Mouse (Mus musculus): ENCODE results near the gene Eif1. TPM values are rescaled to one million over a fixed set of nuclear protein-coding genes. Genes with fewer than 3 reads are reported as not detected.
"Not testable (repeated sequence)": the region's sequence is repeated elsewhere in the genome, so short reads cannot be mapped to it uniquely, and the experiment has no call there.

Eif1 gene
- polyA plus RNA-seq, 1 experiment from 2014 or later = 1,883 TPM

DNA sequence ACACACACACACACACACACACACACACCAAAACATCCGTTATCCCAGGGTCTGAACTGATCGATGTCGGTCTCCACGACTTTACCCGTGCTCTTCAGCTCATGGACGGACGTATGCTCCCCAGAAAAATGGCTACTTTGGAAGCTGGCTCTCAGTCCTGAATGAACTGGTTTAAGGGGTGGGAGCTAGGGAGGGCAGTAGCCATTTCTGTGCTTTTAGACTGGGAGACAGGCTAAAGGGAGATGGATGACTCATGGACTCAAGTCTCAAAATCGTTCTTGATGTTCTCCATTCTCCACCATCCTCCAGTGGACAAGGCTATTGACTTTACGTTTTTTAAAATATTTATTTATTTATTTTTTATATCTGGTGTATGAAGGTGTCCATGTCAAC, 37.1 kb downstream of the Eif1 start:
- Histone ChIP-seq H3K4me2 (peak overlapping the region; percentile 81; the same call in 1 of the 2 replicates), H3K9ac (no peak overlapping the region), H3K36me3 (no peaks in the 10 kb centered on the region), H3K4me3 (replicated peaks) (no peak overlapping the region), H3K4me1 (replicated peaks) (peaks cover 17% of the 10 kb centered on the region), H3K9me3 (replicated peaks) (no peaks in the 10 kb centered on the region), H3K27me3 (peaks cover 89% of the 10 kb centered on the region), H3K27ac (no peak overlapping the region)
- WGBS (ENCODE audit: insufficient replicate concordance) = 29% methylated on average over 9 of the region's 9 CpGs
- DNase-seq = no peak
- ATAC-seq (ENCODE audit: low read depth) = no peak

DNA sequence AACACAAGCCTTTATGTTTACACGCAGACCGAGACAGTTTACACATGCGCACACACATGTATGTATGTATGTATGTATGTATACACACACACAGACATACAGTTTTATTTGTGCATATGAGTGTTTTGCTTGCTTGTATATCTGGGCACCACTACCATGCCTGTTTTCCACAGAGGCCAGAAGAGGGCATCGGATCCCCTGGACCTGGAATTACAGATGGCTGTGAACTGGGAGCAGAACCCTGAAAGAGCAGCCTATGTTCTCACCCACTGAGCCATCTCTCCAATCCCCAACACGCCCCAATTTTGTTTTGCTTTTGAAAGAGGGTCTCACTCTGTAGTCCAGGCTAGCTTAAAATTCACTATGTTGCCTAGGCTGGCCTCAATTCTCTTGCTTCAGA, 37.7 kb downstream of the Eif1 start:
- WGBS (ENCODE audit: insufficient replicate concordance) = 50% methylated on average over 5 of the region's 5 CpGs
- no peak overlapping the region for H3K9ac ChIP-seq
- H3K27me3 ChIP-seq = peaks cover 83% of the 10 kb centered on the region
- no peak overlapping the region for H3K4me3 ChIP-seq (replicated peaks)
- H3K27ac ChIP-seq = no peak overlapping the region
- no peaks in the 10 kb centered on the region for H3K9me3 ChIP-seq (replicated peaks)
- DNase-seq = no peak
- ATAC-seq (ENCODE audit: low read depth) = no peak
- peaks cover 17% of the 10 kb centered on the region for H3K4me1 ChIP-seq (replicated peaks)
- H3K36me3 ChIP-seq = no peaks in the 10 kb centered on the region
- H3K4me2 ChIP-seq = no peak overlapping the region

DNA sequence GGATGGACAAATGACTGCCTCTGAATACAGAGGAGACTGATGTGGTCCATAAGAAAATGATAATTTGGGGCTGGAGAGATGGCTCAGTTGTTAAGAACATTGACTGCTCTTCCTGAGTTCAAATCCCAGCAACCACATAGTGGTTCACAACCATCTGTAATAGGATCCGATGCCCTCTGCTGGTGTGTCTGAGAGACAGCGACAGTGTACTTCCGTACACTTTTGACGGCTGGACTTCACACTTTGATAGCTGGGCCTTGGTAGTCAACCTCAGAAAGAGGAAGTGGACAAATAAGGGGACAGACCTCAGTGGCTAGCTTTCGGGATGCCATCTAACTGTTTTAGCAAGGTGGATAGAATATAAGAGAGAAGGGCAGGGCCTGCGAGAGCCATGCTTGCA, 40.5 kb downstream of the Eif1 start:
- H3K27me3 ChIP-seq = peaks cover 63% of the 10 kb centered on the region
- no peak overlapping the region for H3K9ac ChIP-seq
- no peak overlapping the region for H3K27ac ChIP-seq
- H3K9me3 ChIP-seq (replicated peaks) = no peaks in the 10 kb centered on the region
- H3K4me1 ChIP-seq (replicated peaks) = peaks cover 12% of the 10 kb centered on the region
- H3K4me3 ChIP-seq (replicated peaks) = no peak overlapping the region
- ATAC-seq (ENCODE audit: low read depth) (no peak), DNase-seq (no peak)
- WGBS (ENCODE audit: insufficient replicate concordance) = 35% methylated on average over 6 of the region's 6 CpGs
- no peaks in the 10 kb centered on the region for H3K36me3 ChIP-seq
- H3K4me2 ChIP-seq = no peak overlapping the region

GRCm38 (mm10) chr11:100361059-100361458, 41.4 kb downstream of the Eif1 start:
- H3K36me3 ChIP-seq; H3K4me2 ChIP-seq; H3K9ac ChIP-seq; H3K4me3 ChIP-seq (replicated peaks); H3K27ac ChIP-seq; DNase-seq; H3K9me3 ChIP-seq (replicated peaks); H3K4me1 ChIP-seq (replicated peaks): not testable (repeated sequence)
- peak; percentile 43 for ATAC-seq (ENCODE audit: low read depth)
- H3K27me3 ChIP-seq = peaks cover 54% of the 10 kb centered on the region
- no CpG with 5 or more reads among the region's 13 CpGs for WGBS (ENCODE audit: insufficient replicate concordance)

DNA sequence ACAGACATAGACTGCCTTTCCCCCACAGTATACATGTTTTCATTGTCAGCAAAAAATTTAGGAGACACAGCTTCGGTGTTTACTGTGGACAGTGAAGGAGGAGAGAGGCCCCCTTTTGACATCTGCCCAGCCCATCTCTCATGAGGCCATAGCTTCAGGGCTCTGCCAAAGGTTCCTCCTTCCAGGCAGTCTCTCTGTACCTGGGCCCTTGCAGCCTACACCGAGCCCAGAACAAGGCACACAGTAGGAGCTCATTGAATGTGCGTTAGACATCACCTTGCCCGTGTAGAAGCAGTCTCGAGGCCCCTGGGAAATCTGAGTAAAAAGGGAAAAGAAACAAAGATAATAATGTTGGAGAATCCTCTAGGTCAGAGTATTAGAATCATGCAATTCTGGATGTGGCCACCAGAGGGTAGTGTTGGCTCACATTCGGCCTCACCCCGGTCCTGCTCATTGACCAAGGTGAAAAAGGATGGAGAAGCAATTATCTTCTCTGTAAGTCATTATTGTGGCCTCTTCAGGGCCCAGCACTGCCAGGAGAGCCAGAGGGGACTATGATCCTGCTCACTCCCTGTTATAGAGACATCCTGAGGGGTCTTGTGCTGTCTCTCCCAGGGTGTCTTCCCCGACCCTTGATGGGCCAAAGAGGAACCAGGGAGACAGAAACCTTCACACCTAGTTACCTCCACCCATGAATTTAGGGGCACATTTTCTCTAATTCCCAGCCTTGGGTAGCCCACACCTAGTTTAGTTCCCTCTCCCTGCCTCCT, 42.7 kb downstream of the Eif1 start:
- WGBS (ENCODE audit: insufficient replicate concordance) = 14% methylated on average over 8 of the region's 8 CpGs
- DNase-seq = peak; percentile 37
- no peak overlapping the region for H3K4me2 ChIP-seq
- no peaks in the 10 kb centered on the region for H3K4me1 ChIP-seq (replicated peaks)
- no peak overlapping the region for H3K27ac ChIP-seq
- H3K9ac ChIP-seq = no peak overlapping the region
- no peak; the same call in 1 of the 2 replicates for ATAC-seq (ENCODE audit: low read depth)
- no peaks in the 10 kb centered on the region for H3K36me3 ChIP-seq
- H3K4me3 ChIP-seq (replicated peaks) = no peak overlapping the region
- H3K27me3 ChIP-seq = peaks cover 40% of the 10 kb centered on the region
- no peaks in the 10 kb centered on the region for H3K9me3 ChIP-seq (replicated peaks)

DNA sequence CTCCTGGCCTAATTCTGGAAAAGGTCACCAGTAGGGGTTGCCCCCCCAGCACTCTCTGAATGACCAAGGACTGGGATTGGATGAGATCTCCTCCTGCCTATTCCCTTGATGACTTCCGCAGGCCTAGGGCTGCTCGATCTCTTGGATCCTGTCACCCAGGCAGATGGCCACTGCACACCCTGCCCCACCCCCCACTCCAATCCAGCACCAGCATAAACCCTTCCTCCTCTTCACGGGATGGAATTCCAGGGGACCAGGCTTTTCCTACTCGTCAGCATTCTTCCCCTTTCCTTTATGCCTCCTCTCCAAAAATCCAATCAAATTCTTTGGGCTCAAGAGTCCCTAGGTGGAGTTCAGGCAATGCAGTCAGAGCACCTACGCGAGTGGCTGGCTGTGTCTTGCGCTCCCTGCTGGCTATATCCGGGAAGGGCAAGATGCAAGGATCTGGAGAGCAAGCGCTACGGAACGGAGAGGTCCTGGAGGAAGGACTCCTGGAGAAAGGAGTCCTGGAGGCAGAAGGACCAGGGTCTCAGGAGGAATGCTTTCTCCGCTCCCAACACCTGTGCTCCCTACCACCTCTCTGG, 43.4 kb downstream of the Eif1 start:
- no peak for ATAC-seq (ENCODE audit: low read depth)

GRCm38 (mm10) chr11:100369145-100369544, 49.5 kb downstream of the Eif1 start:
- 60% methylated on average over 7 of the region's 7 CpGs for WGBS (ENCODE audit: insufficient replicate concordance)
- Histone ChIP-seq H3K4me2 (no peak overlapping the region), H3K36me3 (peaks cover 20% of the 10 kb centered on the region), H3K4me3 (replicated peaks) (no peak overlapping the region), H3K27ac (no peak overlapping the region), H3K9ac (no peak overlapping the region), H3K4me1 (replicated peaks) (no peaks in the 10 kb centered on the region), H3K9me3 (replicated peaks) (no peaks in the 10 kb centered on the region), H3K27me3 (peaks cover 2% of the 10 kb centered on the region; the same call in 1 of the 2 replicates)
- DNase-seq (no peak), ATAC-seq (ENCODE audit: low read depth) (no peak)

More for the DNA sequence above, 43.4 kb downstream of the Eif1 start:
- Histone ChIP-seq H3K4me1 (replicated peaks) (no peaks in the 10 kb centered on the region), H3K4me2 (no peak overlapping the region), H3K9ac (no peak overlapping the region), H3K4me3 (replicated peaks) (no peak overlapping the region), H3K27me3 (peaks cover 34% of the 10 kb centered on the region), H3K36me3 (no peaks in the 10 kb centered on the region), H3K27ac (no peak overlapping the region), H3K9me3 (replicated peaks) (no peaks in the 10 kb centered on the region)
- peak; percentile 24 for DNase-seq
- whole genome bisulfite sequencing (ENCODE audit: insufficient replicate concordance) = 15% methylated on average over 12 of the region's 12 CpGs

DNA sequence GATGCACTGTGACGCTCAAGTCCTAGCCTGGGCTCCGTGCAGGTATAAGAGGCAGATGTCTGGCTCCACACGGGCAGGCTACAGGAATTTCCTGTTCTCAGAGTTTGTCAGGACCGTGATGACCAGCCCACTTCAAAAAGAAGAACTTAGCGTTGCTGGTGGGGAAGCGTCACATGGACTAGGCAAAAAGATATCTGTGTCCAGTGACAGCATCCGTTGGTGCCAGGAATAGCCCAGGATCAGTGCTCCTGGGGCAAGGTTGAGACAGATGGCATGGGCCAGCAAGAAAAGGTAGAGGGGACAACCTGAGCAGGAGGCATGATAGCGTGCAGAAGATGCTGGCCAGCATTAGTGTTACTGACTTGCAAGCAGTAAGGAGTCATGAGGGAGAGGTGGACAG, 50.1 kb downstream of the Eif1 start:
- 30% methylated on average over 8 of the region's 8 CpGs for WGBS (ENCODE audit: insufficient replicate concordance)
- Histone ChIP-seq H3K9ac (no peak overlapping the region), H3K27me3 (no peaks in the 10 kb centered on the region), H3K4me3 (replicated peaks) (no peak overlapping the region), H3K4me2 (no peak overlapping the region), H3K36me3 (peaks cover 22% of the 10 kb centered on the region), H3K9me3 (replicated peaks) (no peaks in the 10 kb centered on the region), H3K27ac (no peak overlapping the region), H3K4me1 (replicated peaks) (no peaks in the 10 kb centered on the region)
- no peak for ATAC-seq (ENCODE audit: low read depth)
- no peak for DNase-seq

Other genes with a start within 250 kb of the Eif1 start
- not detected in 2 replicates for gene Krt32, start 231.7 kb upstream of the Eif1 start, polyA plus RNA-seq (2015; fragmentation: Nextera tagmentation; extraction: Ambion mirVana)
- gene Krt35, start 223.6 kb upstream of the Eif1 start, polyA plus RNA-seq (2015; fragmentation: Nextera tagmentation; extraction: Ambion mirVana) = not detected in 2 replicates
- not detected in 2 replicates for gene Krt36, start 214.3 kb upstream of the Eif1 start, polyA plus RNA-seq (2015; fragmentation: Nextera tagmentation; extraction: Ambion mirVana)
- gene Krt13, start 198.3 kb upstream of the Eif1 start, polyA plus RNA-seq (2015; fragmentation: Nextera tagmentation; extraction: Ambion mirVana) = 0.10 and 0.20 TPM in 2 replicates
- gene Krt15, start 184.0 kb upstream of the Eif1 start, polyA plus RNA-seq (2015; fragmentation: Nextera tagmentation; extraction: Ambion mirVana) = 1.5 and 2.1 TPM in 2 replicates
- 2.6 and 4.3 TPM in 2 replicates for gene Krt19, start 171.2 kb upstream of the Eif1 start, polyA plus RNA-seq (2015; fragmentation: Nextera tagmentation; extraction: Ambion mirVana)
- gene Krt9, start 126.6 kb upstream of the Eif1 start, polyA plus RNA-seq (2015; fragmentation: Nextera tagmentation; extraction: Ambion mirVana) = not detected in 2 replicates
- gene Krt14, start 112.3 kb upstream of the Eif1 start, polyA plus RNA-seq (2015; fragmentation: Nextera tagmentation; extraction: Ambion mirVana) = 0.90 and 1.0 TPM in 2 replicates
- gene Krt16, start 71.0 kb upstream of the Eif1 start, polyA plus RNA-seq (2015; fragmentation: Nextera tagmentation; extraction: Ambion mirVana) = not detected in 2 replicates
- gene Krt17, start 58.9 kb upstream of the Eif1 start, polyA plus RNA-seq (2015; fragmentation: Nextera tagmentation; extraction: Ambion mirVana) = 0.41 and 0.62 TPM in 2 replicates
- not detected in 2 replicates for gene Krt42, start 50.0 kb upstream of the Eif1 start, polyA plus RNA-seq (2015; fragmentation: Nextera tagmentation; extraction: Ambion mirVana)
- gene Gast, start 14.5 kb downstream of the Eif1 start, polyA plus RNA-seq (2015; fragmentation: Nextera tagmentation; extraction: Ambion mirVana) = not detected in 2 replicates
- 0.37 and 0.50 TPM in 2 replicates for gene Hap1, start 36.2 kb downstream of the Eif1 start, polyA plus RNA-seq (2015; fragmentation: Nextera tagmentation; extraction: Ambion mirVana)
- gene Jup, start 77.9 kb downstream of the Eif1 start, polyA plus RNA-seq (2015; fragmentation: Nextera tagmentation; extraction: Ambion mirVana) = 13.2 and 15.5 TPM in 2 replicates
- 5.8 and 6.0 TPM in 2 replicates for gene P3h4, start 95.0 kb downstream of the Eif1 start, polyA plus RNA-seq (2015; fragmentation: Nextera tagmentation; extraction: Ambion mirVana)
- gene Fkbp10, start 95.8 kb downstream of the Eif1 start, polyA plus RNA-seq (2015; fragmentation: Nextera tagmentation; extraction: Ambion mirVana) = 11.8 and 13.1 TPM in 2 replicates
- gene Nt5c3b, start 121.9 kb downstream of the Eif1 start, polyA plus RNA-seq (2015; fragmentation: Nextera tagmentation; extraction: Ambion mirVana) = 25.1 and 27.6 TPM in 2 replicates
- gene Klhl10, start 122.0 kb downstream of the Eif1 start, polyA plus RNA-seq (2015; fragmentation: Nextera tagmentation; extraction: Ambion mirVana) = 0.08 and 0.24 TPM in 2 replicates
- 2.4 and 2.6 TPM in 2 replicates for gene Klhl11, start 152.9 kb downstream of the Eif1 start, polyA plus RNA-seq (2015; fragmentation: Nextera tagmentation; extraction: Ambion mirVana)
- 86.2 and 108 TPM in 2 replicates for gene Acly, start 208.1 kb downstream of the Eif1 start, polyA plus RNA-seq (2015; fragmentation: Nextera tagmentation; extraction: Ambion mirVana)
- 0.08 and 0.16 TPM in 2 replicates for gene Ttc25, start 225.7 kb downstream of the Eif1 start, polyA plus RNA-seq (2015; fragmentation: Nextera tagmentation; extraction: Ambion mirVana)